Mouse (Mus musculus): ENCODE results near the gene Meiob. TPM values are rescaled to one million over a fixed set of nuclear protein-coding genes. Genes with fewer than 3 reads are reported as not detected.
A peak's percentile ranks its signal among the peaks of the same experiment; 100 is the strongest.

The Meiob gene
- polyA plus RNA-seq, 1 experiment from 2014 or later = 0.05 TPM

DNA sequence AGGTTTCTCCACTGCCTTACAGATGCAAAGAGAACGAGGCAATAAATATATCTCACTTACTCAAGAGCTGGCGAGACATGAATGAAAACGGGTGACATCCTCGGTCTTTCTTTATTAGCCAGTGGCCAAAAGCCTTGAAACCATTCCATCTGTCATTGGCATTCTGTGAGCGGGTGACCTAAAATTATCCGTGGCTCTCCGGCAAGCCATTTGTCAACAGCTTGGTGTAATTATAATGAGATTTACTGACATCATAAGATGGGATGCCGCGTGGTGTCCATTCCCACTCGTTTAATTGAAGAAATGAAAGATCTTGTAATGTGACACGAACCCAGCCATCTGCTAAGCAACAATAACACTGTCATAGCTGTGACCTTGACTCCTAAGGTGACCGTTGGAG, 9.3 kb upstream of the Meiob start:
- 77% methylated on average over 12 of the region's 12 CpGs for WGBS
- H3K27me3 ChIP-seq (ENCODE audit: control insufficient read depth, insufficient read depth, low read length) = no peaks in the 10 kb centered on the region
- H3K4me2 ChIP-seq (replicated peaks; ENCODE audit: low read depth) = no peak overlapping the region
- no peaks in the 10 kb centered on the region for H3K36me3 ChIP-seq (ENCODE audit: control insufficient read depth, insufficient read depth, low read length)
- H3K4me1 ChIP-seq (replicated peaks; ENCODE audit: control insufficient read depth, insufficient read depth) = no peaks in the 10 kb centered on the region
- TF ChIP-seq EP300 (optimal IDR thresholded peaks at IDR 0.05) = no peak
- no peak for TF ChIP-seq CTCF (IDR thresholded peaks at IDR 0.05; ENCODE audit: low read depth)
- no peak overlapping the region for H3K9ac ChIP-seq (ENCODE audit: low read length)
- H3K27ac ChIP-seq (replicated peaks) = no peak overlapping the region
- ATAC-seq (ENCODE audit: low FRiP score, low TSS enrichment) = no peak
- H3K9me3 ChIP-seq (ENCODE audit: control insufficient read depth, low read length) = no peaks in the 10 kb centered on the region
- no peak for DNase-seq (ENCODE audit: low spot score)
- no peak overlapping the region for H3K4me3 ChIP-seq (ENCODE audit: low read depth, low read length)

GRCm38 (mm10) chr17:24796969-24797368, 7.1 kb upstream of the Meiob start:
- 49% methylated on average over 3 of the region's 3 CpGs for WGBS
- no peak overlapping the region for H3K4me3 ChIP-seq (ENCODE audit: low read depth, low read length)
- H3K4me2 ChIP-seq (replicated peaks; ENCODE audit: low read depth) = no peak overlapping the region
- no peak for TF ChIP-seq CTCF (IDR thresholded peaks at IDR 0.05; ENCODE audit: low read depth)
- TF ChIP-seq EP300 (optimal IDR thresholded peaks at IDR 0.05) = no peak
- H3K9ac ChIP-seq (ENCODE audit: low read length) = no peak overlapping the region
- H3K27me3 ChIP-seq (ENCODE audit: control insufficient read depth, insufficient read depth, low read length) = no peaks in the 10 kb centered on the region
- ATAC-seq (ENCODE audit: low FRiP score, low TSS enrichment) = no peak
- no peaks in the 10 kb centered on the region for H3K4me1 ChIP-seq (replicated peaks; ENCODE audit: control insufficient read depth, insufficient read depth)
- H3K36me3 ChIP-seq (ENCODE audit: control insufficient read depth, insufficient read depth, low read length) = no peaks in the 10 kb centered on the region
- H3K9me3 ChIP-seq (ENCODE audit: control insufficient read depth, low read length) = no peaks in the 10 kb centered on the region
- H3K27ac ChIP-seq (replicated peaks) = no peak overlapping the region
- DNase-seq (ENCODE audit: low spot score) = no peak

DNA sequence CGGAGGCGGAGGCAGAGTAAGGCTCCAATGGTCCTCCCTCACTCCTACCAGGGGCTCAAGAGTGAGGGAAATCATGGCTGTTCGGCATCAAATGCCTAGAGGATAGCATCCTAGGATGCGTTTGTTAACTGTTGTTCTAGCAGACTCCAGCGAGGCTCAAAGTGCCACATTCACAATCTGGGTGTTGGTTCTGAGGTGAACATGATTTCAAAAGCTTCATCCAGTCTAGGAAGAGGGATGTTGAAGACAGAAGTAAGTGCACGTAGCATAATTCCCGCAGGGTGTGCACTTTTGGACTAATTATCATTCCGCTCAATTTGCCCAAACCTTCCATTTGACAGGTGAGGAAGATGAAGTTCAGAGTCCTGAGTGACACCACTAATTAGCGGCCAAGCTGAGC, 5.9 kb upstream of the Meiob start:
- no peaks in the 10 kb centered on the region for H3K9me3 ChIP-seq (ENCODE audit: control insufficient read depth, low read length)
- TF ChIP-seq CTCF (IDR thresholded peaks at IDR 0.05; ENCODE audit: low read depth) (no peak), EP300 (optimal IDR thresholded peaks at IDR 0.05) (no peak)
- no peaks in the 10 kb centered on the region for H3K27me3 ChIP-seq (ENCODE audit: control insufficient read depth, insufficient read depth, low read length)
- no peak overlapping the region for H3K9ac ChIP-seq (ENCODE audit: low read length)
- H3K4me1 ChIP-seq (replicated peaks; ENCODE audit: control insufficient read depth, insufficient read depth) = no peaks in the 10 kb centered on the region
- H3K27ac ChIP-seq (replicated peaks) = no peak overlapping the region
- H3K4me2 ChIP-seq (replicated peaks; ENCODE audit: low read depth) = no peak overlapping the region
- ATAC-seq (ENCODE audit: low FRiP score, low TSS enrichment) (no peak), DNase-seq (ENCODE audit: low spot score) (no peak)
- H3K36me3 ChIP-seq (ENCODE audit: control insufficient read depth, insufficient read depth, low read length) = no peaks in the 10 kb centered on the region
- H3K4me3 ChIP-seq (ENCODE audit: low read depth, low read length) = no peak overlapping the region
- 59% methylated on average over 9 of the region's 9 CpGs for WGBS

DNA sequence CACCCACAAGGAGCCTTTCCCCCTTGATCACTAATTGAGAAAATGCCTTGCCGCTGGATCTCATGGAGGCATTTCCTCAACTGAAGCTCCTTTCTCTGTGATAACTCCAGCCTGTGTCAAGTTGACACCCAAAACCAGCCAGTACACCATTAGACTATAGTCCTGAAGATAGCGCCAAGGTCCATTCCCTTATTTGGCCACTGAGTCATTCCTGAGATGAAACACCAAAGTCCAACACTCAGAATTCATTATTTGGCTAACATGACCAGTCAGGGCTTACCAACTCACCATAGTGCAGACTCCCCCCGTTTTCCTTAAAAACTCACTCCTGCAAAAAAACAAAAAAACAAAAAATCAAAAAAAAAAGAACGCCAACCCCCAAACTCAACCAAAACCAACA, 4.6 kb upstream of the Meiob start:
- 84% methylated on average over 4 of the region's 4 CpGs for WGBS
- Histone ChIP-seq H3K9me3 (ENCODE audit: control insufficient read depth, low read length) (no peaks in the 10 kb centered on the region), H3K27ac (replicated peaks) (no peak overlapping the region), H3K36me3 (ENCODE audit: control insufficient read depth, insufficient read depth, low read length) (no peaks in the 10 kb centered on the region), H3K9ac (ENCODE audit: low read length) (no peak overlapping the region), H3K4me3 (ENCODE audit: low read depth, low read length) (no peak overlapping the region), H3K27me3 (ENCODE audit: control insufficient read depth, insufficient read depth, low read length) (no peaks in the 10 kb centered on the region), H3K4me2 (replicated peaks; ENCODE audit: low read depth) (no peak overlapping the region), H3K4me1 (replicated peaks; ENCODE audit: control insufficient read depth, insufficient read depth) (no peaks in the 10 kb centered on the region)
- no peak for DNase-seq (ENCODE audit: low spot score)
- TF ChIP-seq CTCF (IDR thresholded peaks at IDR 0.05; ENCODE audit: low read depth) (no peak), EP300 (optimal IDR thresholded peaks at IDR 0.05) (no peak)
- no peak for ATAC-seq (ENCODE audit: low FRiP score, low TSS enrichment)

DNA sequence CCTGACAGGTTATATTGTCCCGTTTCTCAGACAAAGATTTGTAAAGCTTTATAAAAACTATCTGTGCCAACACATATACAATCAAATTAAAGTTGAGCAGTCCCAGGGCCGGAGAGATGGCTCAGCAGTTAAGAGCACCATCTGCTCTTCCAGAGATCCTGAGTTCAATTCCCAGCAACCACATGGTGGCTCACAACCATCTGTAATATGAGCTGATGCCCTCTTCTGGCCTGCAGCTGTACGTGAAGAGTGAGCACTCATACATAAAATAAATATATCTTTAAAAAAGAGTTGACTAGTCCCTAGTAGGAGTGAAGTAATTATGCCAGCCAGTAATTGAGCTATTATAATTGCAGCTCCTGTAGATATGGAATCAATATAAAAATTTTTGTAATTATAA, 3.6 kb upstream of the Meiob start:
- Histone ChIP-seq H3K36me3 (ENCODE audit: control insufficient read depth, insufficient read depth, low read length) (no peaks in the 10 kb centered on the region), H3K27me3 (ENCODE audit: control insufficient read depth, insufficient read depth, low read length) (no peaks in the 10 kb centered on the region), H3K4me1 (replicated peaks; ENCODE audit: control insufficient read depth, insufficient read depth) (no peaks in the 10 kb centered on the region), H3K9ac (ENCODE audit: low read length) (no peak overlapping the region), H3K27ac (replicated peaks) (no peak overlapping the region), H3K4me2 (replicated peaks; ENCODE audit: low read depth) (no peak overlapping the region), H3K4me3 (ENCODE audit: low read depth, low read length) (no peak overlapping the region), H3K9me3 (ENCODE audit: control insufficient read depth, low read length) (no peaks in the 10 kb centered on the region)
- 51% methylated on average over 3 of the region's 3 CpGs for WGBS
- no peak for TF ChIP-seq EP300 (optimal IDR thresholded peaks at IDR 0.05)
- peak; percentile 31 for TF ChIP-seq CTCF (IDR thresholded peaks at IDR 0.05; ENCODE audit: low read depth)
- no peak for ATAC-seq (ENCODE audit: low FRiP score, low TSS enrichment)
- no peak for DNase-seq (ENCODE audit: low spot score)

DNA sequence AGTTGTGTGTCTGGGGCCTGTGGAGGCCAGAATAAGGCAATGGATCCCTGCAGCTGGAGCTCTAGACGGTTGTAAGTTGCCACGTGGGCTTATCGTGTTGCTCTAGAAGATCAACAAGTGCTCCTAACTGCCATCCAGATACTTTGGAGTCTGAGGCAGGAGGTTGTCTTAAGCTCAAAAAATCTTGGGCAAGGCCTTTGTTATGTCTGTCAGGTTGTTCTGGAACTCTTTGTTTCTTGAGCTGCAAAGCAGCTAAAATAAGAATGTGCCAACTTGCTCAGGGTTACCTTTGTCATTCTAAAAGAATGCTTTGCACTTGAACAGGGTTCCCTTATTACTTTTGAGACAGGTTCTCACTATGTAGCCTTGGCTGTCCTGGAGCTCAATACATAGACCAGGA, 7.1 kb downstream of the Meiob start:
- H3K27me3 ChIP-seq (ENCODE audit: control insufficient read depth, insufficient read depth, low read length) = no peaks in the 10 kb centered on the region
- no peaks in the 10 kb centered on the region for H3K36me3 ChIP-seq (ENCODE audit: control insufficient read depth, insufficient read depth, low read length)
- DNase-seq (ENCODE audit: low spot score) (no peak), ATAC-seq (ENCODE audit: low FRiP score, low TSS enrichment) (no peak)
- H3K4me3 ChIP-seq (ENCODE audit: low read depth, low read length) = no peak overlapping the region
- TF ChIP-seq EP300 (optimal IDR thresholded peaks at IDR 0.05) = no peak
- TF ChIP-seq CTCF (IDR thresholded peaks at IDR 0.05; ENCODE audit: low read depth) = no peak
- H3K4me2 ChIP-seq (replicated peaks; ENCODE audit: low read depth) = no peak overlapping the region
- 66% methylated on average over 3 of the region's 3 CpGs for WGBS
- H3K9me3 ChIP-seq (ENCODE audit: control insufficient read depth, low read length) = no peaks in the 10 kb centered on the region
- H3K27ac ChIP-seq (replicated peaks) = no peak overlapping the region
- no peaks in the 10 kb centered on the region for H3K4me1 ChIP-seq (replicated peaks; ENCODE audit: control insufficient read depth, insufficient read depth)
- H3K9ac ChIP-seq (ENCODE audit: low read length) = no peak overlapping the region
